Mouse (Mus musculus): ENCODE measurements around the gene Rps6ka1.

Rps6ka1 gene

GRCm38 (mm10) chr4:133897431-133897891, 9.9 kb upstream of the Rps6ka1 start:
- peak; percentile 25 to 29 for DNase-seq (ENCODE audit: low spot score in 2 of 2)

GRCm38 (mm10) chr4:133896984-133897383, 9.4 kb upstream of the Rps6ka1 start:
- no peak for DNase-seq (ENCODE audit: low spot score in 2 of 2)

- DNase-seq (ENCODE audit: low spot score in 2 of 2): no peak
Measured at GRCm38 (mm10) chr4:133896002-133896401, 8.4 kb upstream of the Rps6ka1 start.

DNA sequence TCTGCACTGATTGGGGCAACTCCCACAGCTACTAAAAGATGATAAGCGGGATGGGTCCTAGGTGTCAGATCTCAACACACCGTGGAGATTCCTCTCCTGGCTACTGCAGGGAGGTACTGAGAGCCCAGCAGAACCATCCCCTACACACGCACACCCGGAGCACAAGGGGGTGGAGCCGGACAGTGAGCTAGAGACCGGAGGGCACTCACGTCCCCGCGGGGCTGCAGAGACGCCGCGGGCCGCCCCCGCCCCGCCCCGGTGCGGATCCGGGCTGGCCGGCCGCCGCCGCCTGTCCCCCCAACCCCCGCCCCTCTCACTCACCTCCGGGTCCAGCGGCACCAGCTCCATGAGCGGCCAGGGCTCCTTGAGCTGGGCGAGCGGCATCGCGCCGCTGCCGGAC, 348 bp downstream of the Rps6ka1 start:
- DNase-seq (ENCODE audit: low spot score in 2 of 2): peak; percentile 15 to 29

- DNase-seq (ENCODE audit: low spot score in 2 of 2): peak; percentile 12 to 28
Measured at GRCm38 (mm10) chr4:133885991-133886501, 1.6 kb downstream of the Rps6ka1 start.

DNA sequence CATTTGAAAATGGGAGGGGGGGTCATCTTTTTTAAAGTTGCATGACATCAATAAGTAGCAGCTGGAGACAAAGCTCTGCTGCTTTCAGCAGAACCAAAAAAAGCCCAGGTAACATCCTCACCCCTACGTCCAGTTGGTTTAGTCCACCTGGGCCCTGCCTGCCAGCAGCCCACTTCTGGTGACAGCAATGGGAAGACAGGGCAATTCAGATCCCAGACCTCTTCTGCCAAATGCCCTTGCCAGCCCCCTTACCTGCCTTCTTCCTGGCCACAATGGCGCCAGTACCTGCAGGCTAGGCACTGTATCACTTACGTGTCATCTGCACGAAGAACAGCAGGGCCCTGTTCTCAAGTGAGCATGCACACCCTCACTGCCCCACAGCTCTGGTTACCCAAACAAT, 2.3 kb downstream of the Rps6ka1 start:
- no peak for DNase-seq (ENCODE audit: low spot score in 2 of 2)

DNA sequence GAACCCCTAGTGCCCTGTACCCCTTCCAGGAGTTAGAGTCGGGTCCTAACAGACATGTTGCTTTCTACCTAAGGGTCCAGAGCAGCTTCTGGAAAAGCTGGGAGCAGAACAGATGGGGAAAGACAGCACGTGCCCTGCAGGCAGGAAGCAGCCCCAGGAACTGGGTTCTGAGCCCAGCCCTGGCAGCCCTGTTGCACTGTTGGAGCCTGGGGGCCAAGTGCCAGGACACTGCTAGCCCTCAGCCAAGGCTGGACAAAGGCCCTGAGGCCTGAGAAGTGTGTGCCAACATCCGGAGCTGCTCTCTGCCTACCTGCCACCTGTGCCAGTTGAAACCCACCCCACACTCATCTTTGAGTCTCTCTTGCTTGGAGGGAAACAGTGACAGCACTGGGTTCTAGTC, 2.7 kb downstream of the Rps6ka1 start:
- DNase-seq (ENCODE audit: low spot score in 2 of 2): peak in 1 of 2 experiments; percentile 41

DNA sequence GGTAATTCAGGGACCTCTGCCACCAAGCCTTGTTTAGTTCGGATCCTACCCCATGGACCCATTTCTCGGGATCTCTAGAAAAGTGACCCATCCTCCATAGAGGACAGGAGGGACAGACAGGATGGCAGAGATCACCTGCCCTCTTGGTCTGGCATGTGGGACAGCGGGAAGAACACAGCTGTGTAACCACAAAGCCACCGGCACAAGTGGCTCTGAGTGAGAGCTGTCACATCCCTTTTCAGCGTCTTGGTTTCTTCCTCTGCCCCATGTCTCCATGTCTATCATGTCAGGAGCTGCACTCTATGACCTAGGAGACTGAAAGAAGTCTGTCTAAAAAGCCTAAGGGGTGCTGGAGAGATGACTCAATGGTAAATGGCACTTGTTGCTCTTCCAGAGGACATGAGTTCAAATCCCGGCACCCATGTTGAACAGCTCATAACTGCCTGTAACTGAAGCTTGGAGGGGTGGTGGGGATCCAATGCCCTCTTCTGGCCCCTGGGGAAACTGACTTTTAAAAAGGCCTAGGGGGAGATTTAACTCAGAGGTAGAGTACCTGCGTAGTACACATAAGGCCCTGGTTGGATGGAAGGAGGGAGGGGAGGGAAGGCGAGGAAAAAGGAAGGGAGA, 3.4 kb downstream of the Rps6ka1 start:
- no peak for DNase-seq (ENCODE audit: low spot score in 2 of 2)

GRCm38 (mm10) chr4:133881851-133882250, 5.7 kb downstream of the Rps6ka1 start:
- no peak for DNase-seq (ENCODE audit: low spot score in 2 of 2)

- DNase-seq (ENCODE audit: low spot score in 2 of 2): no peak
Measured at GRCm38 (mm10) chr4:133881399-133881798, 6.2 kb downstream of the Rps6ka1 start.

- peak; percentile 42 to 44 for DNase-seq (ENCODE audit: low spot score in 2 of 2)
Measured at GRCm38 (mm10) chr4:133879145-133879902, 8.3 kb downstream of the Rps6ka1 start.

DNA sequence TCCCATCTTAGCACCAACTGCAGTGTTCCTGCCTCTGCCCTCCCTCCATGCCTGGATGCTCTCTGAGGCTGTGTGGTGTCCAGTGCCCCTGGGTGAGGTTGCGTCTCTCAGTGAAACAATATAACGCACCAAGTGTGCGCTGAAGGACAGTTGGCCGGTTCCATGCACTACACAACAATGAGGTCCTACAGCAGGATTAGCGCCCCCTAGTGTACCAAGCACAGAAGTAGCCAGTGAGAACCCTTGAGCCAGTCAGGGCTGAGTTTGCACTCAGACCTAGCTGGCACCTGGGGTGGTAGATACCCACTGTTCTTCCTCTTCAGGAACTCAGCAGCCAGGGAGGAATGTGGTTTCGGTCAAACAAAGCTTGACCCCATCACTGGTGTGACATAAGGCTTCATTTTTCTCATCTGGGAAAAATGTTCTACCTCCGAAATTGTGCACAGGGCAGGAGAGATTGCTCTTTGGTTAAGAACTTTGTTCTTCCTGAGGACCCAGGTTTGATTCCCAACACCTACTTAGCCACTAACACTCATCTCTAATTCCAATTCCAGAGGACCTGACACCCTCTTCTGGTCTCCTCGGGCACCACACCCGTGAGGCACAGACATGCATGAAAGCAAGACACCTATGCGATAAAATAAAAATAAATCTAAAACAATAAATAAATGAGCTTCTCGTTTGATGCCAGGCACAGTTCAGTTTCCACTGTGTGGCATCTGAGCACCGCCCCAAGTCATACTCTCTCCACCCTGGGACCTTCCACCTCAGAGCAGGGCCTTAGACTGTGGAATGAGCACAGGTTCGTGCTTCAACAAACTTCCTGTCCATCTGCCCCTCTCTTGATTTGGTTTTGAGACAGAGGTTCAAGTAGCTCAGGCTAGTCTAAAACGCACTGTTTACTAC, 9.5 kb downstream of the Rps6ka1 start:
- no peak for DNase-seq (ENCODE audit: low spot score in 2 of 2)

DNA sequence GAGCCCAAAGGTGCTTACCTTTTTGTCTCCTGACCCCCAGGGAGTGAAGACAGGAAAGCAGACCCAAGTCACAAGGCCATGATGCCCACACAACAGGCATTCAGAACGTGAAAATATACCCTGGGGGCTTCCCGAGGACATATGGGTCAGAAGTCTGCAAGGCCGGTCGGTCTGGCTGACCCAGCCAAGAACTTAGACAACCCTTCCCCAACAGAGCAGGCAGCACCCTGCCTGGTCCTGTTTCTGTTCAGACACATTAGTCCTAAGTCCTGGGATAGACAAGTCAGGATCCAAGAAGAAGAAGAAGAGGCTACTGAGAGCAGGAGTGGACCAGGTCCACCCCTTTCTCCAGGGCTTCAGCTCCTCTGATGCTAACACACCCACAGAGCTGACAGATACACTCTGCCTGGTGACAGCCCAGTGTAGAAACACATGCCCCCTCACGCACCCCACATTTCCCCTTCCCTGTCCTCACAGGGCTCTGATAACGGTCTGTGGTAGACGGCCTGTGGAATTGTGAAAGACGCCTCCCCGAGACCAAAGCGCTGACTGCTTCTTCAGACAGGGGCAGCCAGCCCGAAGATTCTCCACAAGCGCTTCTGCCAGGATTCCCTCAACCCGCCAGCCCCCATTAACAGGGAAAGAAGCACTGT, 12.6 kb downstream of the Rps6ka1 start:
- DNase-seq (ENCODE audit: low spot score in 2 of 2): no peak

GRCm38 (mm10) chr4:133873926-133874864, 13.4 kb downstream of the Rps6ka1 start:
- no peak for DNase-seq (ENCODE audit: low spot score in 2 of 2)

DNA sequence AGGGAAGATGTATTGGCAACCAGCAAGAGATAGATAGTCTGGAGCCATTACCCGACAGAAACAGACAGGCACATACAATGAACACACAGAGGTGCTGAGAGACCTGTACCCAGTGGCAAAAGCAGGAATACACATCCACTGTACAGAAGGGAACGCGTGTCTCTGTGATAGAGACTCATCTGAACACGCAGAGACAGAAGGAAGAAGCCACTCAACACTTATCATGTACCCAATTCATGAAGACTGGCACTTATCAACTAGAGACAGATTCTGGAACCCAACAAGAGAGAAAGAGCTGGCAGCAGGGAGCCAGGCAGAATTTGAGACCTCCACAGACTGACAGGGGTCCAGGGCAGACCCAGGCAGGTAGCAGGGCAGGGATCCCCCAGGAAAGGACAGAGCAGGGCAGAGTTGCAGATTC, 14.2 kb downstream of the Rps6ka1 start:
- DNase-seq (ENCODE audit: low spot score in 2 of 2): no peak

- DNase-seq (ENCODE audit: low spot score in 2 of 2): peak in 1 of 2 experiments; percentile 17
Measured at GRCm38 (mm10) chr4:133872812-133873300, 14.7 kb downstream of the Rps6ka1 start.

DNA sequence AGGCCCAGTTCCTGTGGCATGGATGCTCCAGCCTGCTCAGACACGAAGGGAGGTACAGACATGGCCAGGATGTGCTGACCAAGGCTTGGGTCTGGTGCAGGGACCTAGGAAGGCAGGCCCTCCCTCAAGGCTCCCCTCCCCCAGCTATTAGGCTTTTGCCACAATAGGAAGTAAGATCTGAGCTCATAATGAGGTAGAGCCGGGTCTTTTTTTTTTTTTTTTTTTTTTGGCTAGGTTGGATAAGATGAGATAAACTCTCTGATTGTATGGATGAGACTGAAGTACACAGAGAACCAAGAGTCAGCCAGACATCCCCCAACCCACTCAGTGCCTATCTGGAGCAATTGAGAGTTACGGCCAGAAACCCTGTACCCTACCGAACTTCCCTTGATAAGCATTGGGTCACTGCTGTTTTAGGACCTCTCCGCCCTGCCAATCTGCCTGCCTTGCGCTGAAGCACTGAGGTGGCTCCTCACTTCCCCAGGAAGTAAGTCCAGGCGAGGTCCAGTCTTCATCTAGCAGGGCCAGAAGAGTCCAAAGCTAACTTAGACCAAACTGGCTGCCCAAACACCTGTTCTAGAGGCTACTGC, 15.3 kb downstream of the Rps6ka1 start:
- no peak for DNase-seq (ENCODE audit: low spot score in 2 of 2)

GRCm38 (mm10) chr4:133865231-133865630, 22.4 kb downstream of the Rps6ka1 start:
- no peak for DNase-seq (ENCODE audit: low spot score in 2 of 2)

- DNase-seq (ENCODE audit: low spot score in 2 of 2): no peak
Measured at GRCm38 (mm10) chr4:133864380-133864981, 23.1 kb downstream of the Rps6ka1 start.
